Mouse (Mus musculus) embryonic facial prominence, embryonic 11.5 days (tissue): ENCODE data around the gene Pacrg. TPM values are rescaled to one million over a fixed set of nuclear protein-coding genes. Genes with fewer than 3 reads are reported as not detected.

ENCODE experiments used
- ATAC-seq: fragments of 200-750 bp; cut with Nextera tagmentation; replicated peaks from 2 replicates; pipeline ENCODE4 v1.8.0; 2017; ENCODE audit warnings: low read depth; ENCODE audit not compliant: insufficient number of reproducible peaks, low FRiP score, low TSS enrichment
- DNase-seq: peaks from one replicate; pipeline ENCODE4 v3.0.0-alpha.2; 2015; ENCODE audit warnings: low spot score
- H3K27ac ChIP-seq: fragments of 300-500 bp; sonication (generic); replicated peaks from 2 replicates; pipeline ENCODE4 v1.5.1; 2014; ENCODE audit warnings: mild to moderate bottlenecking, low read depth, low read length, control low read depth
- H3K27me3 ChIP-seq: fragments of 300-500 bp; sonication (generic); 2 replicates; pipeline ENCODE4 v1.6.1; 2014; ENCODE audit warnings: mild to moderate bottlenecking, low read length, moderate library complexity, mixed read lengths; ENCODE audit not compliant: control insufficient read depth, insufficient read depth
- H3K36me3 ChIP-seq: fragments of 300-500 bp; sonication (generic); replicated peaks from 2 replicates; pipeline ENCODE4 v1.6.1; 2014; ENCODE audit warnings: low read depth, mild to moderate bottlenecking, low read length, moderate library complexity, mixed read lengths; ENCODE audit not compliant: control insufficient read depth, insufficient read depth
- H3K4me1 ChIP-seq: fragments of 300-500 bp; sonication (generic); 2 replicates; pipeline ENCODE4 v1.6.1; 2014; ENCODE audit warnings: low read length, mixed read lengths; ENCODE audit not compliant: control insufficient read depth, insufficient read depth
- H3K4me2 ChIP-seq: fragments of 300-500 bp; sonication (generic); 2 replicates; pipeline ENCODE4 v1.6.1; 2014; ENCODE audit warnings: low read depth, mild to moderate bottlenecking, control low read depth, low read length, moderate library complexity
- H3K4me3 ChIP-seq: fragments of 300-500 bp; sonication (generic); 2 replicates; pipeline ENCODE4 v1.5.1; 2014; ENCODE audit warnings: low read depth, low read length, control low read depth
- H3K9ac ChIP-seq: fragments of 300-500 bp; sonication (generic); replicated peaks from 2 replicates; pipeline ENCODE4 v1.6.1; 2014; ENCODE audit warnings: mild to moderate bottlenecking, control low read depth, low read length
- H3K9me3 ChIP-seq: fragments of 300-500 bp; sonication (generic); replicated peaks from 2 replicates; pipeline ENCODE4 v1.6.1; 2016; ENCODE audit warnings: mild to moderate bottlenecking, low read length, inconsistent platforms, mixed read lengths; ENCODE audit not compliant: control insufficient read depth
- WGBS: fragments of 180-500 bp; shearing (Covaris S2); extraction: QIAGEN DNeasy Blood & Tissue Kit; methylation state at CpG from one replicate; pipeline ENCODE4 v1.1.7; 2014; 5-methylcytosine and 5-hydroxymethylcytosine counted together
- polyA plus RNA-seq: library from polyadenylated mRNA; unstranded; fragments of >200 nt; fragmentation: Nextera tagmentation; extraction: Ambion mirVana; gene quantifications from 2 replicates; pipeline ENCODE4 v1.2.1, GENCODE M21; 2014

The Pacrg gene
- 2.6 and 3.0 TPM in 2 replicates for polyA plus RNA-seq

DNA sequence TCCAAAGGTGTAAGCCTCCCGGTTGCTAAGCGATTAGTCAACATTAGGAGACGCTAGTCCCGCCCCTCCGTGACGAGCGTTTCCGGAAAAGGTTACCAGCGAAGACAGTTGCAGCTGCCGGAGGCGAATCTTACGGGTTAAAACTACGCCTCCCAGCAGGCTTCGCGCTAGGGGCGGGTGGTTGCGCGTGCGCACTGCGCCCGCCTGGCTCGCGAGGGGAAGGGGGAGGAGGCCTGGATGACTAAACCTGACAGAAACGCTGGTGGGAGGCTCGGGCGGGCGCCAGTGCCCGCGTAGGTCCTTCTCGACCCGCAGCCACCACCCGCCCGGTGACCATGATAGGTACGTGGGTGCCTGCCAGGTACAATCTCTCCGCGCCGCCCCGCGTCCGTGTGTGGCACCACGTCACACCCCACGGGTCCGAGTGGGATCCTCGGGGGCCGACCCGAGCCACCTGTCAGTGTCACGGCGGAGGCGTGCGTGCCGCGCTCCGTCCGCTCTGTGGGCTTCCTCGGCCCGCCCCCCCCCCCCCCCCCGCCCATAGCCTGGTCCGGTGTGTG, at the start of gene Pacrg, which contains the start of gene Prkn:
Gene Pacrg (minus strand): TSS at position 164 of the 560 bp plus-strand sequence.
Gene Prkn (plus strand): TSS at position 237 of the 560 bp plus-strand sequence.
- H3K27ac ChIP-seq = no peak within 1 kb of the TSS
- peak; percentile 94 for ATAC-seq
- WGBS = under 1% methylated on average over 46 of the region's 58 CpGs

DNA sequence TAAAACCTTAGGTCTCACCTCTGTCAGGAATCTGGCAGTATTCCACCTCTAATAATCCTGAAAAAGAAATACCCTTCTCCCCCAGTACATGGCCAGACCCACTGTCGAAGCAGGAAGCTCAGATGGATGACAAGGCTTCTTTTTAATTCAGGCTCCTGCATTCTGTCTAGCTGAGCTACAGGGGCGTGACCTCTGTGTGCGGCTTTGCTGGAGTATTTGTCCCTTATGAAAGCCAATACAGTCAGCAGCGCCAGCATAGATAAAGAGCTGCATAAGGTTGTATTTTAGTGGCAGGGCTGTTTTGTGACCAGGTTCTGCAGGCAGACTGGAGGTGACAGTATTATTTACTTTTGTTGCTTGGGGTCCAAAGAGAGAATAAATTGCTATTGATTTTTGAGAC, 47.8 kb upstream of the Pacrg start:
- no peak overlapping the region for H3K4me2 ChIP-seq
- no peak overlapping the region for H3K4me3 ChIP-seq
- ATAC-seq = no peak
- no peak overlapping the region for H3K9ac ChIP-seq
- 12% methylated on average over 4 of the region's 4 CpGs for WGBS
- no peaks in the 10 kb centered on the region for H3K9me3 ChIP-seq
- no peaks in the 10 kb centered on the region for H3K27me3 ChIP-seq
- H3K36me3 ChIP-seq = no peaks in the 10 kb centered on the region
- no peaks in the 10 kb centered on the region for H3K4me1 ChIP-seq
- H3K27ac ChIP-seq = no peak overlapping the region
- peak; percentile 6 for DNase-seq

More for the DNA sequence above, at the start of gene Pacrg, which contains the start of gene Prkn:
- peak; percentile 100 for DNase-seq
- Histone ChIP-seq H3K4me2 (peak within 1 kb of the TSS; percentile 82), H3K9me3 (no peaks in the 10 kb centered on the region), H3K9ac (peak within 1 kb of the TSS; percentile 58), H3K27me3 (no peaks in the 10 kb centered on the region), H3K4me1 (no peaks in the 10 kb centered on the region), H3K4me3 (peak within 1 kb of the TSS; percentile 76), H3K36me3 (no peaks in the 10 kb centered on the region)

DNA sequence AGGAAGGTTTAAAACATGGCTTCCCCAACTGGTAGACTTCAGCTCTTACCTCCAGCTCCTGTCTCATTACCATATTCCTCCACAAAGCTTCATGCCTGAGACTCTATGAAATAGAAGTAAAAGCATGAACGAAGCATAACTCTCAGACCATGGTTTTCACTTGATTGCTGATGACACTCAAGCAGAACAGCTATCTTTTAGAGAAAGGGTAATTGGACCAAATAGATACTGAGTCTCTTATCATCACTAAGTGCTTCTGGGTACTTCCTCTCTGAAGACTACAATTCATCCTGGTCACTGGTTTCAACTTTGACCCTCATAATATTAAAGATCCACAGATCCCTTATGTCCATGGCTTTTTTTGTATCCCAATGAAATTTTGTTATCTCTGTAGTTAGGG, 42.1 kb upstream of the Pacrg start:
- H3K27ac ChIP-seq = no peak overlapping the region
- WGBS = 91% methylated on average over 1 of the region's 1 CpGs
- no peaks in the 10 kb centered on the region for H3K36me3 ChIP-seq
- ATAC-seq (no peak), DNase-seq (no peak)
- H3K9me3 ChIP-seq = no peaks in the 10 kb centered on the region
- H3K4me2 ChIP-seq = no peak overlapping the region
- no peaks in the 10 kb centered on the region for H3K4me1 ChIP-seq
- H3K4me3 ChIP-seq = no peak overlapping the region
- no peak overlapping the region for H3K9ac ChIP-seq
- no peaks in the 10 kb centered on the region for H3K27me3 ChIP-seq

DNA sequence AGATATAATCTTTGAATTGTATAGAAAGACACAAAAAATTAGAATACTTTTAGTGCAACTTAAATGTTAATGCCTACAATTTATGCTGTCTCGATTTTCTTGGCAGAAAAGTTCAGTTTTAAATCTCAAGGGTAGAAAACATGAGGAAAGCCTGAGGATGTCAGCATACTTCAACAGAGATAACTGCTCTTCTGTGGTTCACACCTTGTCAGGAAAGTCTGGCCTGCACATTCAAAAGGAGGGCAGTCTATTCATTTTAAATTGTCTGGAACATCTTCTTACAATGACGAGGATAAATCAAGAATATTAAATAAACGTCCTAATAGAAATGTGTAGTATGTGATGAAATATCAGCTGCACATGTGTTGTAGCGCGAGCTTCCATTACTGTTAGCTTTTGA, 38.9 kb upstream of the Pacrg start:
- H3K4me2 ChIP-seq = no peak overlapping the region
- no peaks in the 10 kb centered on the region for H3K36me3 ChIP-seq
- H3K9me3 ChIP-seq = no peaks in the 10 kb centered on the region
- no peak overlapping the region for H3K4me3 ChIP-seq
- no peak for DNase-seq
- no peak for ATAC-seq
- no peaks in the 10 kb centered on the region for H3K27me3 ChIP-seq
- no peaks in the 10 kb centered on the region for H3K4me1 ChIP-seq
- H3K27ac ChIP-seq = no peak overlapping the region
- 84% methylated on average over 5 of the region's 5 CpGs for WGBS
- H3K9ac ChIP-seq = no peak overlapping the region

DNA sequence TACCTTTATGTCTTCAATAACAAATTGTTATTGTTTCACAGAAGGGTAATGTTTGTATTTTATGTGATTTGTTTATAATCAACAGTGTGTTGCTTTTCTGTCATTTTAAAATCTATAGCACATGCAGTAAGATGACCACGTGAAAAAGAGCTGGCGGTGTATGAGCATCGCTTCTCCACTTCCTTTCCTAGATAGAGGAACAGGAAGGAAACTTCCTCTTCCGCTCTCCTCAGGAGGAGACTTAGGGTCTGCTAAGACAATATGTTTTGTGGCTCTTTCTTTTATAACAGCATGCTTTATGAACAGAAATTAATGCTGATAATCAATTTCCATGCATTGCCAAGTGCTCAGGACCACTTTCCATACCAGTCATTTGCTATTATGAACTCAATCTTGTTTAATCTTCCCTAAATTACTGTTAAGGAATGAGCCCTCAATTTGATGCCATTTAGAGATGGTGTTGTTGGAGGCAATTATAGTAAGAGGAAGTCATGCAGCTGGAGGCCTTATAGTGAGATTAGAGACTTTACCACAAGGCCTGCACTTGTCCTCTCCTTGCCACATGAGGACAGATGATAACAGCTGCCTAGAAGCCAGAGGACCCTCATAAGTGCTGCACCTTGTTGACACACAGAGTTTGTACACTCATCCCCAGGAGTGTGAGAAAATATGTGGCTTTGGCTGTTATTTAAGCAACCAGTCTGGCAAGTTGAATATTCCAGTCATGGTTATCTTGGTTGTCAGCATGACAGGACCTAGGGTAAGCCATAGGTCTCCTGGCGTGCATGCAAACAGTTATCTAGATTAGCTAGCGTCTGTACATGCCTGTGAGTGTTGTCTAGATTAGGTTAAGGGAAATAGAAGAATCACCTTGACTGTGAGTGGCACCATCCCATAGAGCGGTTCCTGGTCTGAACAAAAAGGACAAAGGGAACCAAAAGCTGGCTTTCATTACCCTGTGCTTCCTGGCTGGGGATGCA, 34.4 kb upstream of the Pacrg start:
- DNase-seq (no peak), ATAC-seq (no peak)
- Histone ChIP-seq H3K4me1 (no peaks in the 10 kb centered on the region), H3K4me2 (no peak overlapping the region), H3K9me3 (no peaks in the 10 kb centered on the region), H3K27ac (no peak overlapping the region), H3K4me3 (no peak overlapping the region), H3K36me3 (no peaks in the 10 kb centered on the region), H3K27me3 (no peaks in the 10 kb centered on the region), H3K9ac (no peak overlapping the region)
- 83% methylated on average over 7 of the region's 7 CpGs for WGBS

DNA sequence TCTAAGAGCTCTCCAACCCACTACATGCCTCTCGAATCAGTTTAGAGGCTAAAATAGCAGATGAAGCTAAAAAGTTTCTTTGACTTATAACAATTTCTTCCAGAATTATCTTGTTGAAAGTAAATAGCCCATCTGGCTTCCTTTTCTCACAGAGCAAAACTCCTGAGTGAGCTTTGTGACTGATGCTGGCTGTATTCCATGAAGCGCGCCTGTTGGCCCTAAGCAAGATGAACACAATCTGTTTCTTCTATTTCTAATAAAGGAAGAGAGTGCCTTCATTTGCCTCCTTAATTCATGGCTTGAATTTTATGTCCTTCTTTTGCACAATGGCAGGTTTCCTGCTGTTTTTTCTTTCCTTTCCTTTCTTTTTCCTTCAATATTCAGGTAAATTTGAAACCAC, 14.1 kb upstream of the Pacrg start:
- H3K4me2 ChIP-seq = no peak overlapping the region
- no peak overlapping the region for H3K27ac ChIP-seq
- H3K4me3 ChIP-seq = no peak overlapping the region
- 95% methylated on average over 3 of the region's 3 CpGs for WGBS
- no peaks in the 10 kb centered on the region for H3K9me3 ChIP-seq
- ATAC-seq (no peak), DNase-seq (no peak)
- H3K4me1 ChIP-seq = no peaks in the 10 kb centered on the region
- H3K9ac ChIP-seq = no peak overlapping the region
- H3K27me3 ChIP-seq = no peaks in the 10 kb centered on the region
- no peaks in the 10 kb centered on the region for H3K36me3 ChIP-seq

DNA sequence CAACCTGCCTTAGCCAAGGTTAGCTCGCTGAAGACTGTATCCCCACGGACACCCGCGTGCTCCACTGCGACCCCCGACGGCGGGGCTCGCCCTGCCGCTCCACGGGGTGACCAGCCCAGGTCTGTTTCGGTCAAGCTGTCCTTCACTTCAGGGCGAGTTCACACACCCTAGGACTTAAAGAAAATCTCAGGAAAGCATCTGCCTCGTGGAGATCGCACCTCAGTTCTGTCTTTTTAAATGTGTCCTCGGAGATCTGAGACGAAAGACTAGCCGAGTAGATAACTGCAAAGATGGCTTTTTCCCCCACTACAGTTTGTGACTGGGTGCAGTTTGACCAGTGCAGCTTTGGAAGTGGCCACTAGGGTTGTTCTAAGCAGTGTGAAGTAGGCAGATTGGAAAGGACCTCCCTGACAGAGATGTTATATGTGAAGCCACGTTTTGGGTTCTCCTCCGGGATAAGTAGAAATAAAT, 655 bp upstream of the Pacrg start:
- Histone ChIP-seq H3K9ac (peak overlapping the region; percentile 58), H3K27ac (no peak overlapping the region), H3K4me3 (peak overlapping the region; percentile 76), H3K27me3 (no peaks in the 10 kb centered on the region), H3K36me3 (no peaks in the 10 kb centered on the region), H3K9me3 (no peaks in the 10 kb centered on the region), H3K4me2 (peak overlapping the region; percentile 82), H3K4me1 (no peaks in the 10 kb centered on the region)
- DNase-seq = peak; percentile 69
- ATAC-seq = peak; percentile 68
- 2% methylated on average over 20 of the region's 20 CpGs for WGBS

DNA sequence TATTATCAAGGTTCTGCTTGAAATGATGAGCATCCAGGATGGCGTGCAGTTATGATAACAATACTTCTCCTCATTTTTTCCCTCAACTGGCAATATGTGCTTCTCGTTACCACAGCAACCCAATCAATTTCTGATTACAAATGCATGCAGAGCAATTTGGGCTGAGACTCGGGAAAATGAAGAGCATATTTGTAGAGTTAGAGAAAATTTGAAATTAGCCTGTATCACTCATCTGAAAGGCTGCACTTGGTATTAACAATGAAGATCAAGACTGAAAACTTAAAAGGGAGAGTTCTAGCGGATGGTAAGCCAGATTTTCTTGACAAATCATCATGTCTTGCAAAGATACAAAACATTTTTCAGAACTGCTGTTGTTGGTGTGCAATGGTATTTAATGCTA, 21.1 kb downstream of the Pacrg start:
- no peaks in the 10 kb centered on the region for H3K9me3 ChIP-seq
- 76% methylated on average over 4 of the region's 4 CpGs for WGBS

More for the DNA sequence above, 21.1 kb downstream of the Pacrg start:
- no peak overlapping the region for H3K4me3 ChIP-seq
- no peak overlapping the region for H3K4me2 ChIP-seq
- no peaks in the 10 kb centered on the region for H3K4me1 ChIP-seq
- no peaks in the 10 kb centered on the region for H3K36me3 ChIP-seq
- DNase-seq (no peak), ATAC-seq (no peak)
- H3K27me3 ChIP-seq = no peaks in the 10 kb centered on the region
- H3K27ac ChIP-seq = no peak overlapping the region
- no peak overlapping the region for H3K9ac ChIP-seq
